Mouse (Mus musculus) CH12.LX (cell line): ENCODE data around the gene Mrpl33. TPM values are rescaled to one million over a fixed set of nuclear protein-coding genes. Genes with fewer than 3 reads are reported as not detected.

ENCODE experiments used
- DNase-seq: peaks from one replicate; pipeline ENCODE4 v3.0.0-alpha.2; 2013; ENCODE audit errors: extremely low read depth
- H3K27ac ChIP-seq: 2 replicates; pipeline ENCODE4 v1.5.1; 2012; ENCODE audit warnings: low read depth, mild to moderate bottlenecking, control low read depth, moderate library complexity; ENCODE audit not compliant: insufficient read depth
- H3K27me3 ChIP-seq: replicated peaks from 2 replicates; pipeline ENCODE3; 2012; ENCODE audit warnings: inconsistent platforms
- H3K36me3 ChIP-seq, 2 experiments: replicated peaks in 1 of 2; 2 replicates each; pipeline versions ENCODE3 to v1.6.1; 2012; ENCODE audit warnings: inconsistent platforms in 1 of 2, low read length in 1 of 2, mild to moderate bottlenecking in 1 of 2, mixed read lengths in 1 of 2, moderate library complexity in 1 of 2; ENCODE audit not compliant: control insufficient read depth in 1 of 2, insufficient read depth in 1 of 2
- H3K4me1 ChIP-seq, 2 experiments: 2 replicates each; pipeline ENCODE4 v1.6.1; 2012; ENCODE audit warnings: inconsistent platforms in 1 of 2, moderate library complexity in 1 of 2; ENCODE audit not compliant: insufficient read depth in 2 of 2, control insufficient read depth in 1 of 2
- H3K4me2 ChIP-seq: 2 replicates; pipeline ENCODE4 v1.6.1; 2012; ENCODE audit warnings: low read depth, mild to moderate bottlenecking, control low read depth; ENCODE audit not compliant: poor library complexity, insufficient read depth, severe bottlenecking
- H3K4me3 ChIP-seq, 3 experiments: fragments of 150-350 bp in 1 of 3; sonication (generic) in 1 of 3; replicated peaks in 1 of 3; 2 replicates each; pipeline versions ENCODE3 to v1.5.1; 2011 to 2012; ENCODE audit warnings: low read depth in 2 of 3, low read length in 2 of 3, mild to moderate bottlenecking in 2 of 3, moderate library complexity in 2 of 3, control low read depth in 1 of 3, improper control_type of control experiment in 1 of 3, inconsistent platforms in 1 of 3, mixed read lengths in 1 of 3; ENCODE audit not compliant: poor library complexity in 1 of 3
- H3K79me2 ChIP-seq: replicated peaks from 2 replicates; pipeline ENCODE4 v1.6.1; 2012; ENCODE audit warnings: mild to moderate bottlenecking, moderate library complexity; ENCODE audit not compliant: control insufficient read depth, poor library complexity, insufficient read depth, severe bottlenecking; ENCODE audit errors: extremely low read depth
- H3K9ac ChIP-seq: 2 replicates; pipeline ENCODE4 v1.6.1; 2012; ENCODE audit warnings: low read depth, mild to moderate bottlenecking, control low read depth, moderate library complexity; ENCODE audit not compliant: insufficient read depth
- H3K9me3 ChIP-seq: replicated peaks from 2 replicates; pipeline ENCODE3; 2012; ENCODE audit warnings: low read length, inconsistent platforms, mixed read lengths
- CHD1 ChIP-seq: IDR thresholded peaks from 2 replicates; pipeline ENCODE4 v1.6.1; 2012; ENCODE audit warnings: low read depth, low read length, improper control_type of control experiment, inconsistent platforms
- E2F4 ChIP-seq: IDR thresholded peaks from 2 replicates; pipeline ENCODE4 v1.6.1; 2011; ENCODE audit warnings: low read depth, low read length, improper control_type of control experiment; ENCODE audit not compliant: insufficient replicate concordance
- ELF1 ChIP-seq: IDR thresholded peaks from 2 replicates; pipeline ENCODE4 v1.6.1; 2014; ENCODE audit warnings: low read depth, mild to moderate bottlenecking, inconsistent platforms, low read length, improper control_type of control experiment
- EP300 ChIP-seq: IDR thresholded peaks from 2 replicates; pipeline ENCODE4 v1.6.1; 2011; ENCODE audit warnings: low read length, improper control_type of control experiment
- GABPA ChIP-seq: IDR thresholded peaks from 2 replicates; pipeline ENCODE4 v1.6.1; 2012; ENCODE audit warnings: low read depth, low read length, improper control_type of control experiment, inconsistent platforms; ENCODE audit not compliant: insufficient replicate concordance
- IRF4 ChIP-seq: IDR thresholded peaks from 2 replicates; pipeline ENCODE4 v1.6.1; 2014; ENCODE audit warnings: low read depth, mild to moderate bottlenecking, inconsistent platforms, low read length, improper control_type of control experiment
- MAFK ChIP-seq: IDR thresholded peaks from 2 replicates; pipeline ENCODE4 v1.6.1; 2011; ENCODE audit warnings: low read length, improper control_type of control experiment; ENCODE audit not compliant: insufficient replicate concordance
- MAZ ChIP-seq: IDR thresholded peaks from 2 replicates; pipeline ENCODE4 v1.6.1; 2012; ENCODE audit warnings: low read depth, mild to moderate bottlenecking, inconsistent platforms, low read length, improper control_type of control experiment, moderate library complexity
- MEF2A ChIP-seq: IDR thresholded peaks from 2 replicates; pipeline ENCODE4 v1.6.1; 2014; ENCODE audit warnings: low read depth, mild to moderate bottlenecking, inconsistent platforms, low read length, improper control_type of control experiment, borderline replicate concordance
- MXI1 ChIP-seq: IDR thresholded peaks from 2 replicates; pipeline ENCODE4 v1.6.1; 2011; ENCODE audit warnings: mild to moderate bottlenecking, low read depth, low read length, improper control_type of control experiment
- NELFE ChIP-seq: IDR thresholded peaks from 2 replicates; pipeline ENCODE4 v1.6.1; 2011; ENCODE audit warnings: low read depth, low read length, improper control_type of control experiment
- NRF1 ChIP-seq: IDR thresholded peaks from 2 replicates; pipeline ENCODE4 v1.6.1; 2014; ENCODE audit warnings: low read depth, mild to moderate bottlenecking, inconsistent platforms, low read length, improper control_type of control experiment, moderate library complexity
- POLR2A ChIP-seq: IDR thresholded peaks from 2 replicates; pipeline ENCODE4 v1.6.1; 2011; ENCODE audit warnings: low read depth, mild to moderate bottlenecking, improper control_type of control experiment, low read length
- POLR2AphosphoS2 ChIP-seq: IDR thresholded peaks from 2 replicates; pipeline ENCODE4 v1.6.1; 2011; ENCODE audit warnings: low read depth, low read length, improper control_type of control experiment
- TCF12 ChIP-seq: IDR thresholded peaks from 2 replicates; pipeline ENCODE4 v1.6.1; 2014; ENCODE audit warnings: low read depth, mild to moderate bottlenecking, inconsistent platforms, low read length, improper control_type of control experiment
- UBTF ChIP-seq: IDR thresholded peaks from 2 replicates; pipeline ENCODE4 v1.6.1; 2012; ENCODE audit warnings: low read depth, mild to moderate bottlenecking, inconsistent platforms, low read length, improper control_type of control experiment, moderate library complexity
- dilution Hi-C: fragments of 300-500 bp; cut with MboI; formaldehyde crosslinking; loops from 2 replicates; pipeline ENCODE4 v1.14.3; 2020; ENCODE audit warnings: low sequenced_read_pairs; ENCODE audit not compliant: extremely low pct_unique_long_range_greater_than_20kb, extremely low pct_ligation_motif_present
- in situ Hi-C: fragments of 300-500 bp; cut with MboI; formaldehyde crosslinking; loops from 3 replicates; pipeline ENCODE4 v1.14.3; 2019; ENCODE audit warnings: low sequenced_read_pairs, low pct_ligation_motif_present, low pct_unique_long_range_greater_than_20kb, mixed read lengths
- polyA plus RNA-seq: library from polyadenylated mRNA; unstranded; fragments of >175 nt; gene quantifications from 2 replicates; pipeline ENCODE4 v1.2.1, GENCODE M21; 2012; ENCODE audit warnings: low read depth; ENCODE audit not compliant: insufficient read length
- total RNA-seq, 2 experiments: library from RNA; depleted of rRNA; stranded (reverse); fragments of 300-350 nt in 1 of 2; fragments of >200 nt in 1 of 2; gene quantifications; 2 replicates each; pipeline ENCODE4 v1.2.3; 2012 to 2014

Gene Mrpl33
- total and polyA plus RNA-seq, 3 experiments: 114 to 336 (median 168) TPM

GRCm38 (mm10) chr5:31636636-31637253 is 40.0 kb downstream of the Mrpl33 start:
- Histone ChIP-seq H3K36me3 (peaks cover 0 to 29% of the 10 kb centered on the region in 2 experiments), H3K27me3 (no peaks in the 10 kb centered on the region), H3K27ac (no peak overlapping the region), H3K79me2 (no peaks in the 10 kb centered on the region), H3K4me1 (peaks cover 0 to 13% of the 10 kb centered on the region in 2 experiments; a peak in 2 of 4 replicates)
- dilution Hi-C loops: no loop called here
- no peak for DNase-seq
- TF ChIP-seq NELFE (no peak), MEF2A (no peak), MAFK (no peak)
- TF ChIP-seq, all 38 proteins: peak for 0
- no peak overlapping the region for H3K9ac ChIP-seq
- in situ Hi-C loops: no loop called here
- peaks cover 3% of the 10 kb centered on the region for H3K9me3 ChIP-seq
- H3K4me2 ChIP-seq: no peak overlapping the region
- no peak overlapping the region for H3K4me3 ChIP-seq

- in situ Hi-C loops (no loop called here), dilution Hi-C loops (no loop called here)
- DNase-seq: no peak
- H3K9ac ChIP-seq: no peak overlapping the region
- TF ChIP-seq POLR2AphosphoS2: no peak
- no peak for TF ChIP-seq UBTF
- TF ChIP-seq MAZ: no peak
- TF ChIP-seq NELFE: no peak
- no peak for TF ChIP-seq NRF1
- no peak for TF ChIP-seq MXI1
- no peak for TF ChIP-seq EP300
- no peak for TF ChIP-seq E2F4
- no peak for TF ChIP-seq GABPA
- no peak for TF ChIP-seq IRF4
- no peak for TF ChIP-seq TCF12
- no peak for TF ChIP-seq CHD1
- no peak for TF ChIP-seq ELF1
- no peak for TF ChIP-seq POLR2A
- H3K27me3 ChIP-seq: no peaks in the 10 kb centered on the region
- no peak overlapping the region for H3K4me3 ChIP-seq
- H3K27ac ChIP-seq: no peak overlapping the region
- H3K36me3 ChIP-seq: peaks cover 0 to 29% of the 10 kb centered on the region in 2 experiments
- H3K4me1 ChIP-seq: peaks cover 10 to 38% of the 10 kb centered on the region in 2 experiments
- no peak overlapping the region for H3K4me2 ChIP-seq
- no peaks in the 10 kb centered on the region for H3K9me3 ChIP-seq
- no peaks in the 10 kb centered on the region for H3K79me2 ChIP-seq
These were observed 43.8 kb downstream of the Mrpl33 start for GRCm38 (mm10) chr5:31640542-31640941.
